Mouse (Mus musculus): ENCODE results near the gene Crtap. TPM values are rescaled to one million over a fixed set of nuclear protein-coding genes. Genes with fewer than 3 reads are reported as not detected.
"Not testable (repeated sequence)": the region's sequence is repeated elsewhere in the genome, so short reads cannot be mapped to it uniquely, and the experiment has no call there.

The Crtap gene
- total RNA-seq, 2 experiments from 2014 or later = 111 to 112 TPM

GRCm38 (mm10) chr9:114328332-114328731, 62.1 kb downstream of the Crtap start:
- not testable (repeated sequence) for DNase-seq

DNA sequence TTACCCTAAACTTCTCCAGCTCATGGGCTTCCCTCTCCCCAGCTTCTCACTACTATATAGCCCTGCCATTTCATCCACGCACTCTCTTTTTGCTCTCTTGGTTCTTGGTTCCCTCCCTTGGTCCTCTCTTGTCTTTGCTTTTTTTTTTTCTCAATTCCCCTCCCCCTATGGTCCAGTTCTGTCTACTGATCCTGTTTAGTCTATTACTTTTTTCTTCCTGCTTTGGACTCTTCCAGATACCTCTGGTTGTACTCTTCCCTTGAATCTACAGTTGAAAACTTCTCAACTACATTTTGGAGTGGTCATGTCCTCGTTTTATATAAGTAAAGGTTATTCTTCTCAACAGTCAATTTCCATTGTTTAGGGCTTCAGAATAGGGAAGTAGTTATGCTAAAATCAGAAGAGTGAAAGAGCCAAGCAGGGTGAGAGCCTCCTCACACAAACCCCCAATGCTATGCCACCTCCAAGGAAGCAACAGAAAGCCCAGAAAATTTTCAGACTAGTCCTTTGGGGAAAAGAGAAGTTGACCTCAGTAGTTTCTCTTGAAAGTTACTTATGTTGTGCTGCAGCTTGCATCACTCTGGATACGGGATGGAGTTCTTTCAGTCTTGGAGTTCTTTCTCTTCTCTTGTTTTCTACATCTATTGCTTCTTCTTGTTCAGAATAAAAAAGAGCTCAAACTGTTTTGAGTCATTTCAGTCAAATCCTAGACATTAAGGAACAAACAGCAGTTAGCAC, 64.3 kb downstream of the Crtap start:
- DNase-seq = no peak

Other genes with a start within 250 kb of the Crtap start
- not detected for gene Bcl2a1c, start 60.5 kb downstream of the Crtap start, total RNA-seq (2021)
- gene Glb1, start 10.4 kb upstream of the Crtap start, total RNA-seq (2021) = 10 to 100 TPM; 29.1 to 32.1 TPM
- gene Tmppe, start 10.4 kb upstream of the Crtap start, total RNA-seq (2021) = 1 to 10 TPM; 6.3 to 7.0 TPM
- gene Ccr4, start 114.2 kb upstream of the Crtap start, total RNA-seq (2021) = not detected
- not detected for gene C130032M10Rik, start 125.0 kb upstream of the Crtap start, total RNA-seq (2021)
- under 1 TPM in 1 of 2 experiments, not detected in 1; 0.03 TPM for gene Trim71, start 173.7 kb upstream of the Crtap start, total RNA-seq (2021)
- 10 to 100 TPM; 34.0 to 34.4 TPM for gene Cnot10, start 249.5 kb upstream of the Crtap start, total RNA-seq (2021)